Mouse (Mus musculus): Measurements from ENCODE around the gene Tatdn2.
"Not testable (repeated sequence)": the region's sequence is repeated elsewhere in the genome, so short reads cannot be mapped to it uniquely, and the experiment has no call there.

Tatdn2 gene

GRCm38 (mm10) chr6:113686551-113687125 is 10.2 kb upstream of the Tatdn2 start:
- ChIA-PET CTCF (interaction anchor here in 3 of 4 experiments (0.7 to 1.7 kb wide), 3 partner anchors 10 to 48 kb away, joined by 3 to 8 read pairs (median 3); partner anchors contain the start of genes Irak2 (in 1 of the 3) and Tatdn2 (in 1 of the 3)), POLR2A (interaction anchor here (0.6 to 2.8 kb wide), 11 partner anchors 9 to 57 kb away, joined by 3 to 21 read pairs (median 4); partner anchors contain the start of gene Tatdn2 (in 3 of the 4))

GRCm38 (mm10) chr6:113690008-113690399 is 6.8 kb upstream of the Tatdn2 start:
- ChIA-PET POLR2A (interaction anchor here in 3 of 4 experiments (0.5 to 3.2 kb wide), 27 partner anchors 8 to 1387 kb away, joined by 3 to 28 read pairs (median 3); partner anchors contain the start of gene Sec13 (in 1 of the 3)), CTCF (interaction anchor here in 2 of 4 experiments (0.6 to 1.5 kb wide), 7 partner anchors 8 to 443 kb away, joined by 3 to 8 read pairs (median 5); partner anchors contain the start of gene Irak2 (in 2 of the 2))

GRCm38 (mm10) chr6:113690400-113691083 is 6.3 kb upstream of the Tatdn2 start:
- POLR2A ChIA-PET: interaction anchor here in 3 of 4 experiments (0.5 to 3.2 kb wide), 27 partner anchors 9 to 1386 kb away, joined by 3 to 28 read pairs (median 3); partner anchors contain the start of genes Rpusd3 (in 1 of the 3) and Sec13 (in 1 of the 3)
- CTCF ChIA-PET: interaction anchor here (0.6 to 1.5 kb wide), 9 partner anchors 9 to 444 kb away, joined by 3 to 10 read pairs (median 5); partner anchors contain the start of gene Irak2 (in 2 of the 4)

GRCm38 (mm10) chr6:113691084-113691462 is 5.8 kb upstream of the Tatdn2 start:
- CTCF ChIA-PET: interaction anchor here (0.6 to 1.5 kb wide), 5 partner anchors 9 to 444 kb away, joined by 3 to 10 read pairs (median 5); partner anchors contain the start of gene Irak2 (in 1 of the 4)
- POLR2A ChIA-PET: interaction anchor here in 3 of 4 experiments (0.5 to 3.2 kb wide), 16 partner anchors 9 to 615 kb away, joined by 3 to 28 read pairs (median 4); partner anchors contain the start of genes Rpusd3 (in 1 of the 3) and Sec13 (in 1 of the 3)

- CTCF ChIA-PET: interaction anchor here in 2 of 4 experiments (0.6 kb wide), 2 partner anchors 83 to 312 kb away, joined by 4 to 7 read pairs; no protein-coding TSS in a partner anchor
- POLR2A ChIA-PET: interaction anchor here in 2 of 4 experiments (0.7 to 2.0 kb wide), 5 partner anchors 9 to 317 kb away, joined by 3 to 8 read pairs (median 3); no protein-coding TSS in a partner anchor
Measured at GRCm38 (mm10) chr6:113692661-113693133, 4.2 kb upstream of the Tatdn2 start.

- CTCF ChIA-PET: interaction anchor here in 1 of 4 experiments (1.7 kb wide), 1 partner anchor 55 kb away, joined by 4 read pairs; the partner anchor contains the start of gene Irak2
- POLR2A ChIA-PET: interaction anchor here in 1 of 4 experiments (0.7 to 1.9 kb wide), 3 partner anchors 10 to 53 kb away, joined by 3 to 8 read pairs (median 3); no protein-coding TSS in a partner anchor
Measured at GRCm38 (mm10) chr6:113693377-113693776, 3.5 kb upstream of the Tatdn2 start.

- POLR2A ChIA-PET: interaction anchor here in 3 of 4 experiments (0.9 to 3.5 kb wide), 14 partner anchors 9 to 192 kb away, joined by 3 to 37 read pairs (median 11); no protein-coding TSS in a partner anchor
- CTCF ChIA-PET: interaction anchor here in 1 of 4 experiments (1.7 kb wide), 1 partner anchor 57 kb away, joined by 4 read pairs; the partner anchor contains the start of gene Irak2
Measured at GRCm38 (mm10) chr6:113695203-113695602, 1.6 kb upstream of the Tatdn2 start.

- CTCF ChIA-PET: interaction anchor here in 3 of 4 experiments (0.7 to 1.5 kb wide), 7 partner anchors 12 to 294 kb away, joined by 3 to 10 read pairs (median 3); partner anchors contain the start of gene Irak2 (in 2 of the 3)
Measured at GRCm38 (mm10) chr6:113695766-113696355, 989 bp upstream of the Tatdn2 start.

GRCm38 (mm10) chr6:113697222-113698205 is 664 bp downstream of the Tatdn2 start:
- POLR2A ChIA-PET: interaction anchor here (0.6 to 3.7 kb wide), 119 partner anchors 8 to 1940 kb away, joined by 3 to 37 read pairs (median 4); partner anchors contain the start of genes Irak2 (in 3 of the 4), Sec13 (in 3 of the 4), Brk1 (in 2 of the 4) and Ghrl (in 2 of the 4)

More at GRCm38 (mm10) chr6:113695766-113696355, 989 bp upstream of the Tatdn2 start:
- POLR2A ChIA-PET: interaction anchor here (0.6 to 3.7 kb wide), 56 partner anchors 9 to 621 kb away, joined by 3 to 37 read pairs (median 6); partner anchors contain the start of genes Sec13 (in 3 of the 4), Brk1 (in 2 of the 4), Irak2 (in 2 of the 4) and Emc3 (in 1 of the 4)

GRCm38 (mm10) chr6:113712718-113713117 is 15.9 kb downstream of the Tatdn2 start:
- ChIA-PET POLR2A (interaction anchor here in 1 of 4 experiments (0.7 to 4.7 kb wide), 5 partner anchors 14 to 37 kb away, joined by 3 to 18 read pairs (median 5); partner anchors contain the start of gene Tatdn2), CTCF (no interaction called here)

More at GRCm38 (mm10) chr6:113697222-113698205, 664 bp downstream of the Tatdn2 start:
- CTCF ChIA-PET: interaction anchor here (0.7 to 1.5 kb wide), 24 partner anchors 10 to 618 kb away, joined by 3 to 10 read pairs (median 4); partner anchors contain the start of genes Irak2 (in 3 of the 4) and Brk1 (in 1 of the 4)

GRCm38 (mm10) chr6:113713389-113713788 is 16.5 kb downstream of the Tatdn2 start:
- CTCF ChIA-PET: not testable (repeated sequence)
- POLR2A ChIA-PET: interaction anchor here in 2 of 4 experiments (0.7 to 4.7 kb wide), 4 partner anchors 12 to 345 kb away, joined by 4 to 18 read pairs (median 4); no protein-coding TSS in a partner anchor

GRCm38 (mm10) chr6:113714276-113714675 is 17.4 kb downstream of the Tatdn2 start:
- POLR2A ChIA-PET: interaction anchor here in 3 of 4 experiments (0.5 to 4.7 kb wide), 10 partner anchors 8 to 83 kb away, joined by 3 to 25 read pairs (median 6); partner anchors contain the start of gene Tatdn2 (in 3 of the 3)
- CTCF ChIA-PET: interaction anchor here in 1 of 4 experiments (1.1 kb wide), 1 partner anchor 18 kb away, joined by 3 read pairs; no protein-coding TSS in a partner anchor

- ChIA-PET CTCF (interaction anchor here in 1 of 4 experiments (1.0 to 1.1 kb wide), 2 partner anchors 8 to 19 kb away, joined by 3 read pairs; no protein-coding TSS in a partner anchor), POLR2A (interaction anchor here in 3 of 4 experiments (0.5 to 4.7 kb wide), 12 partner anchors 8 to 151 kb away, joined by 3 to 25 read pairs (median 6); partner anchors contain the start of genes Tatdn2 (in 3 of the 3) and Sec13 (in 1 of the 3))
Measured at GRCm38 (mm10) chr6:113714797-113715196, 17.9 kb downstream of the Tatdn2 start.

GRCm38 (mm10) chr6:113717541-113717940 is 20.7 kb downstream of the Tatdn2 start:
- ChIA-PET CTCF (no interaction called here), POLR2A (interaction anchor here in 2 of 4 experiments (1.1 to 4.6 kb wide), 6 partner anchors 9 to 35 kb away, joined by 3 to 25 read pairs (median 7); partner anchors contain the start of genes Tatdn2 (in 2 of the 2) and Sec13 (in 1 of the 2))

- CTCF ChIA-PET: interaction anchor here in 2 of 4 experiments (1.1 to 1.2 kb wide), 2 partner anchors 81 to 82 kb away, joined by 3 to 5 read pairs; partner anchors contain the start of gene Irak2 (in 2 of the 2)
- POLR2A ChIA-PET: interaction anchor here in 2 of 4 experiments (0.8 to 1.5 kb wide), 5 partner anchors 8 to 23 kb away, joined by 3 to 6 read pairs (median 3); partner anchors contain the start of genes Sec13 (in 1 of the 2) and Tatdn2 (in 1 of the 2)
Measured at GRCm38 (mm10) chr6:113719878-113720277, 23.0 kb downstream of the Tatdn2 start, which contains the start of gene Ghrl. Gene Ghrl, minus strand, starts transcription at chr6:113719880.
